Mouse (Mus musculus): ENCODE data around the gene Pnldc1. TPM values are rescaled to one million over a fixed set of nuclear protein-coding genes. Genes with fewer than 3 reads are reported as not detected.
"Not testable (repeated sequence)": the region's sequence is repeated elsewhere in the genome, so short reads cannot be mapped to it uniquely, and the experiment has no call there.

The Pnldc1 gene
- polyA plus RNA-seq (2014; fragmentation: Nextera tagmentation; extraction: Ambion mirVana), result 1.2 and 2.9 TPM in 2 replicates

GRCm38 (mm10) chr17:12909361-12910280 is at the start of gene Pnldc1:
Gene Pnldc1, minus strand, starts transcription at chr17:12910230.
- ATAC-seq (ENCODE audit: insufficient read depth, low FRiP score, low TSS enrichment), result no peak
- no peak for DNase-seq (ENCODE audit: low spot score)
- no peak within 1 kb of the TSS for H3K4me2 ChIP-seq (ENCODE audit: low read depth)
- H3K4me3 ChIP-seq (ENCODE audit: low read depth, low read length), result no peak within 1 kb of the TSS
- no peak within 1 kb of the TSS for H3K9ac ChIP-seq (ENCODE audit: low read length)
- WGBS, result 77% methylated on average over 35 of the region's 35 CpGs
- H3K4me1 ChIP-seq (ENCODE audit: control insufficient read depth, insufficient read depth, low read length), result no peaks in the 10 kb centered on the region
- H3K27ac ChIP-seq (ENCODE audit: low read depth, low read length), result no peak within 1 kb of the TSS
- no peaks in the 10 kb centered on the region for H3K27me3 ChIP-seq (ENCODE audit: control insufficient read depth, insufficient read depth, low read length)
- H3K9me3 ChIP-seq (ENCODE audit: control insufficient read depth, low read length), result no peaks in the 10 kb centered on the region
- H3K36me3 ChIP-seq (ENCODE audit: control insufficient read depth, insufficient read depth, low read length), result peaks cover 7% of the 10 kb centered on the region

- H3K9ac ChIP-seq (ENCODE audit: low read length); H3K9me3 ChIP-seq (ENCODE audit: control insufficient read depth, low read length); H3K27ac ChIP-seq (ENCODE audit: low read depth, low read length); DNase-seq (ENCODE audit: low spot score); H3K27me3 ChIP-seq (ENCODE audit: control insufficient read depth, insufficient read depth, low read length); ATAC-seq (ENCODE audit: insufficient read depth, low FRiP score, low TSS enrichment); H3K4me1 ChIP-seq (ENCODE audit: control insufficient read depth, insufficient read depth, low read length); H3K36me3 ChIP-seq (ENCODE audit: control insufficient read depth, insufficient read depth, low read length): not testable (repeated sequence)
- 40% methylated on average over 1 of the region's 2 CpGs for WGBS
- H3K4me3 ChIP-seq (ENCODE audit: low read depth, low read length), result peak overlapping the region; percentile 25; the same call in 1 of the 2 replicates
- H3K4me2 ChIP-seq (ENCODE audit: low read depth), result peak overlapping the region; percentile 35
Observed at GRCm38 (mm10) chr17:12959377-12959776, 49.3 kb upstream of the Pnldc1 start.

- peaks cover 6% of the 10 kb centered on the region for H3K36me3 ChIP-seq (ENCODE audit: control insufficient read depth, insufficient read depth, low read length)
- 96% methylated on average over 8 of the region's 8 CpGs for WGBS
- no peaks in the 10 kb centered on the region for H3K27me3 ChIP-seq (ENCODE audit: control insufficient read depth, insufficient read depth, low read length)
- no peak overlapping the region for H3K9ac ChIP-seq (ENCODE audit: low read length)
- ATAC-seq (ENCODE audit: insufficient read depth, low FRiP score, low TSS enrichment) (no peak), DNase-seq (ENCODE audit: low spot score) (no peak)
- H3K9me3 ChIP-seq (ENCODE audit: control insufficient read depth, low read length), result no peaks in the 10 kb centered on the region
- 0 out of 2 replicates have a peak, but pooled peaks cover 3% of the 10 kb centered on the region for H3K4me1 ChIP-seq (ENCODE audit: control insufficient read depth, insufficient read depth, low read length)
- H3K4me2 ChIP-seq (ENCODE audit: low read depth), result no peak overlapping the region
- no peak overlapping the region for H3K4me3 ChIP-seq (ENCODE audit: low read depth, low read length)
- H3K27ac ChIP-seq (ENCODE audit: low read depth, low read length), result no peak overlapping the region
Observed at GRCm38 (mm10) chr17:12956664-12957063, 46.6 kb upstream of the Pnldc1 start.

- H3K4me3 ChIP-seq (ENCODE audit: low read depth, low read length), result no peak overlapping the region
- H3K9me3 ChIP-seq (ENCODE audit: control insufficient read depth, low read length), result no peaks in the 10 kb centered on the region
- no peaks in the 10 kb centered on the region for H3K27me3 ChIP-seq (ENCODE audit: control insufficient read depth, insufficient read depth, low read length)
- H3K27ac ChIP-seq (ENCODE audit: low read depth, low read length), result no peak overlapping the region
- ATAC-seq (ENCODE audit: insufficient read depth, low FRiP score, low TSS enrichment) (no peak), DNase-seq (ENCODE audit: low spot score) (no peak)
- H3K4me1 ChIP-seq (ENCODE audit: control insufficient read depth, insufficient read depth, low read length), result no peaks in the 10 kb centered on the region
- 96% methylated on average over 5 of the region's 5 CpGs for WGBS
- no peak overlapping the region for H3K4me2 ChIP-seq (ENCODE audit: low read depth)
- H3K36me3 ChIP-seq (ENCODE audit: control insufficient read depth, insufficient read depth, low read length), result peaks cover 17% of the 10 kb centered on the region
- H3K9ac ChIP-seq (ENCODE audit: low read length), result no peak overlapping the region
Observed at GRCm38 (mm10) chr17:12949669-12950068, 39.6 kb upstream of the Pnldc1 start.

- Histone ChIP-seq H3K36me3 (ENCODE audit: control insufficient read depth, insufficient read depth, low read length) (peaks cover 15% of the 10 kb centered on the region; the same call in 1 of the 2 replicates), H3K9ac (ENCODE audit: low read length) (no peak overlapping the region), H3K4me2 (ENCODE audit: low read depth) (no peak overlapping the region), H3K4me1 (ENCODE audit: control insufficient read depth, insufficient read depth, low read length) (no peaks in the 10 kb centered on the region), H3K4me3 (ENCODE audit: low read depth, low read length) (no peak overlapping the region), H3K9me3 (ENCODE audit: control insufficient read depth, low read length) (no peaks in the 10 kb centered on the region), H3K27me3 (ENCODE audit: control insufficient read depth, insufficient read depth, low read length) (no peaks in the 10 kb centered on the region), H3K27ac (ENCODE audit: low read depth, low read length) (no peak overlapping the region)
- 97% methylated on average over 6 of the region's 6 CpGs for whole genome bisulfite sequencing
- ATAC-seq (ENCODE audit: insufficient read depth, low FRiP score, low TSS enrichment) (no peak), DNase-seq (ENCODE audit: low spot score) (no peak)
Observed at GRCm38 (mm10) chr17:12942459-12943162, 32.6 kb upstream of the Pnldc1 start.

GRCm38 (mm10) chr17:12941543-12942260 is 31.7 kb upstream of the Pnldc1 start:
- WGBS, result 81% methylated on average over 8 of the region's 8 CpGs
- H3K4me3 ChIP-seq (ENCODE audit: low read depth, low read length), result no peak overlapping the region
- no peaks in the 10 kb centered on the region for H3K9me3 ChIP-seq (ENCODE audit: control insufficient read depth, low read length)
- H3K4me2 ChIP-seq (ENCODE audit: low read depth), result no peak overlapping the region
- ATAC-seq (ENCODE audit: insufficient read depth, low FRiP score, low TSS enrichment) (no peak), DNase-seq (ENCODE audit: low spot score) (no peak)
- H3K9ac ChIP-seq (ENCODE audit: low read length), result no peak overlapping the region
- no peaks in the 10 kb centered on the region for H3K27me3 ChIP-seq (ENCODE audit: control insufficient read depth, insufficient read depth, low read length)
- H3K27ac ChIP-seq (ENCODE audit: low read depth, low read length), result no peak overlapping the region
- H3K36me3 ChIP-seq (ENCODE audit: control insufficient read depth, insufficient read depth, low read length), result peaks cover 14% of the 10 kb centered on the region; the same call in 1 of the 2 replicates
- H3K4me1 ChIP-seq (ENCODE audit: control insufficient read depth, insufficient read depth, low read length), result no peaks in the 10 kb centered on the region

GRCm38 (mm10) chr17:12940151-12940805 is 30.2 kb upstream of the Pnldc1 start, which contains the start of gene Acat3:
Gene Acat3, minus strand, starts transcription at chr17:12940600.
- Histone ChIP-seq H3K27me3 (ENCODE audit: control insufficient read depth, insufficient read depth, low read length) (no peaks in the 10 kb centered on the region), H3K9me3 (ENCODE audit: control insufficient read depth, low read length) (no peaks in the 10 kb centered on the region), H3K4me2 (ENCODE audit: low read depth) (peak within 1 kb of the TSS; percentile 36), H3K4me1 (ENCODE audit: control insufficient read depth, insufficient read depth, low read length) (no peaks in the 10 kb centered on the region), H3K4me3 (ENCODE audit: low read depth, low read length) (no peak within 1 kb of the TSS), H3K36me3 (ENCODE audit: control insufficient read depth, insufficient read depth, low read length) (peaks cover 9% of the 10 kb centered on the region; the same call in 1 of the 2 replicates), H3K27ac (ENCODE audit: low read depth, low read length) (no peak within 1 kb of the TSS), H3K9ac (ENCODE audit: low read length) (no peak within 1 kb of the TSS)
- peak; percentile 41; the same call in 1 of the 2 replicates for ATAC-seq (ENCODE audit: insufficient read depth, low FRiP score, low TSS enrichment)
- DNase-seq (ENCODE audit: low spot score), result no peak
- 19% methylated on average over 27 of the region's 27 CpGs for WGBS

All from neural tube, embryonic 11.5 days (tissue).